Mouse (Mus musculus) adrenal gland, adult 18-20 months (tissue): Measurements from ENCODE around the gene Tube1. TPM values are rescaled to one million over a fixed set of nuclear protein-coding genes. Genes with fewer than 3 reads are reported as not detected.

ENCODE experiments used
- DNase-seq, 2 experiments: peaks; one replicate each; pipeline ENCODE4 v3.0.0; 2021 to 2022; ENCODE audit warnings: low spot score in 2 of 2
- long read RNA-seq, 2 experiments: library from polyadenylated mRNA; stranded (forward); transcript quantifications; one replicate each; pipeline ENCODE4 v2.0.0; 2021
- total RNA-seq, 2 experiments: library from RNA; stranded (reverse); gene quantifications; 1 replicate in 1 of 2; 2 replicates in 1 of 2; pipeline ENCODE4 v1.2.3; 2021

Gene Tube1
- under 1 TPM; 0.42 to 0.50 TPM for total RNA-seq
- long read RNA-seq, experiment 1: 0 reads
- long read RNA-seq, experiment 2, partial matches to known transcripts: 0 of 2 reads
- long read RNA-seq, experiment 2, other reads (novel, unspliced or antisense): 0 of 2 reads

DNA sequence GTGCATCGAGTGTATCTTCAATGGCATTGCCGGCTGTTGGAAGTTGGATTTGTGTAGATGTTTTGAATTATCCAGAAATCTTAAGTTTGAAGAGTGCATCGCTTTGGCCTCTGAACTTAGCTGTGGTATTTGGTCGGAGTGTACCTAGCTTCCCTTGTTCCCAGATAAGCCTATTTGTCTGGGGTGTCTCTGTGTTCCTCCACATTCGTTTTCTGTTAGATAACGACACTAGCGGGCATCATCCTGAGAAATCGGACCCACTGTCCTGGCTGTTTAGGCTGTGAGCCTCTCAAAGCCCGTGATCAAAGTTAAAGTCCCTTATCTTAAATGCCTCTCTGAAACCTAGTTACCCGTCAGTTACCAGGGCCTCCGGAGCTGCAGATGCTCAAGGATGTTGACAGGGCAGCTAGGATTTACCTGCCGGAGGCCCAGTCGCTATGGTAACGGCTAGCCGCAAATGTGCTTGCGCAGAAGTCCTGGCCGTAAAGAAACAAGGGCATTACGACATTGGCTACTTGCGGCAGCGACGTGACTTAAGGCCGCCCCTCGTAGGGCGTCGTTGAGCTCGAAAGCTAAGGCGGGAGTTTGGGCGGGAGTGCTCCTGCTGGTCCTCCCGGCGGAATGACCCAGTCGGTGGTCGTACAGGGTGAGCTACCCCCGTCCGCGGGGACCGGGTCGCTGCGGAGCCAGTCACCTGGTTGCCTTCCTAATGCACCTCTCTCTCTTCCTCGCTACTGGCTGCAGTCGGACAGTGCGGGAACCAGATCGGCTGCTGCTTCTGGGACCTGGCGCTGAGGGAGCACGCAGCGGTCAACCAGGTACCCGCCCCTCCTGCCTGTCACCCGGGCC, at the start of gene Tube1, which contains the start of gene Fam229b:
Tube1 (plus strand) TSS at position 515 of the 849 bp plus-strand sequence.
Fam229b (minus strand) TSS at position 453 of the 849 bp plus-strand sequence.
- peak; percentile 69 to 73 for DNase-seq

DNA sequence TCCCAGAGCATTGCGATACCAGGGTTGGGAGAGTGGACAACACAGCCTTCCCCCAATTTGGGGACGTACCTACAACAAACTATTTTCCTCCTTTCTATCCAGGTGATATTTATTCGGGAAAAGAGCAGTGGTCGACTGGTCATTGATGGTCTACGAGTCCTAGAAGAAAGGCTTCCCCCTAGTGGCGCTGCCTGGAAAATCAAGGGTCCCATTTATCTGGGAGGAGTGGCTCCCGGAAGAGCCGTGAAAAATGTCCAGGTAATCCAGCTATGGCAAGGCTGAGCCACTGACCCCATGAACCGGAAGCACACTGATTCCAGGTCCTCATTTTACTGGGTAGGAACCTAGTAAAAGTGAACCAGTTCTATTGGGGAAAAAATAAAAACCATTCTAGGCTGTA, 36.8 kb upstream of the Tube1 start:
- peak; percentile 12 to 25 for DNase-seq

- no peak for DNase-seq
These were observed 35.0 kb upstream of the Tube1 start for GRCm38 (mm10) chr10:39098746-39099145.

DNA sequence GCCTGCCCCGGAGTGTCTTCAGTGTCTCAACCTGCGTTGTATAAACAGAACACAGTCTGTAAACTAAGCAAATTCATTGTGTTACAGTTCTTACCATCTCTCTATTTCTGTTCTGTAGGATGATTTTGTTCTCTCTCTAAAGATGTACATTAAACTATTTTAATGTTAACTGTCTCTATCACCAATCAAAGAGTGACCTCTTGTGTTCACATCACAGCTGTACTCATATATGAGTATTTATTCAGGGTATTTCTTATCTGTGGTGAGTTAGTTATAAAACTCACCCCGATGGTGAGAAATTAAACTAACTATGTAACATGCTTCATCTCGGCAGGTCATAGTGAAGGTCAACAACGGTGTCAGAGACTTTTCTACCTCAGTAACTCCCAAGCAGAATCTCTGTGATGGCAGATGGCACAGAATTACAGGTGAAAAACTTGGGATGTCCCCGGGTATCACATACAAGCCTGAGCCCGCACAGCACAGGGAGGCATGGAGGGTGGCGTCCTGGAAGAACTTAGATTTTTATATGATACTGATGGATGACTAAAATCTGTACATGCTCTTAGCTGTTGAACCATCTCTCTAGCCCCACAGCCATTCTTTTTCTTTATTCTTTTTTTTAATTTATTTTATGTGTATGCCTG, 28.9 kb upstream of the Tube1 start:
- no peak for DNase-seq

DNA sequence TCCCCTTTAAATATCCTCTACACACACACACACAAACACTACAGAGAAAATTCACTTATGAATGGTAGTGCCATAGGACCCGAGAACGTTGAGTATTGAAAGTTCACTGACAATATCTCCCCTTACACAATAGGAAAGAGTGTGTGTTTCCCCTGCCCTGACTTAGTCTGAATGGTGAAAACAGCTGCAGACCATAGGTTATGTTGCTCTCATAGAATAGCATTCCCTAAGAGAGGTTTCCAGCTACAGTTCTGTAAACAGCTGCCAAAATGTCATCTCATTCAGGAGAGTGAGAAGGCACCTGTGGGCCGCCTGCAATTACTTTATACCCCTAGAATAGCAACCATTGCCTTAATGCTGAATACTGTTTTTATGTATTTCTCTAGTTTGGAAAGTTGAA, 27.4 kb upstream of the Tube1 start:
- no peak for DNase-seq

- DNase-seq: no peak
These were observed 26.8 kb upstream of the Tube1 start for GRCm38 (mm10) chr10:39106935-39107334.

GRCm38 (mm10) chr10:39108837-39109488, 24.8 kb upstream of the Tube1 start:
- no peak for DNase-seq

- no peak for DNase-seq
These were observed 24.3 kb upstream of the Tube1 start for GRCm38 (mm10) chr10:39109489-39109874.

DNA sequence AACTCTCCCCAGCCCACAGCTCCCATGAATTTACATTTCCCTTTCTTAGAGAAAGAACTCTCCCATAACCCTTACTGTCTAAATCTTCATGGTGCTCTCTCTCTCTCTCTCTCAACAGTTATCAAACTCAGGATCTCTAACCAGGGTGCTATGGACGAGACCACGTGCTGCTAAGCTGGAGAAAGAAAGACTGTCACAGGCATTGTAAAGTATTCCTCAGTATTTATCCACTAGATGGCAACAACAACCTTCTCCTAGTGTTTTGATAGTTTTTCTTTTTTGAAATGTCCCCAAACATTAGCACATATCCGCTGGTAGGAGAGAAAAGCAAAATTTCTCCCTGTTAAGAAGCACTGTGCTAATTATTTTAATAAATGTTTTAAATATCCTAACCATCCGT, 12.4 kb upstream of the Tube1 start:
- DNase-seq: no peak

GRCm38 (mm10) chr10:39137766-39138165, 4.0 kb downstream of the Tube1 start:
- no peak for DNase-seq

DNA sequence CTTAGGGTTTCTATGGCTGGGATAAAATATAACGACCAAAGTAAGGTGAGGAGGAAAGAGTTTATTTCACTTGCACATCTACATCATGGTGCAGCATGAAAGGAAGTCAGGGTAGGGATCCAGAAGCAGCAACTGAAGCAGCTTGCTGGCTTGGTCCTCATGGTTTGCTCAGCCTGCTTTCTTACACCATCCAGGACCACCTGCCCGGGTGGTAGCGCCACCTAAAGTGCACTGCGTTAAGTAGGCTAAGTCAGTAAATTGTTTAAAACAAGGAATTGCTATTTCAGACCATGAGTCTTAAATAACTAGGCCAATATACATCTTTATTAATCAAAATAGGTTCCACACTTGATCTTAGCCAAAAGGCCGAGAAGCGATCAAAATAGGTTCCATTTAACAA, 5.0 kb downstream of the Tube1 start:
- DNase-seq: no peak

DNA sequence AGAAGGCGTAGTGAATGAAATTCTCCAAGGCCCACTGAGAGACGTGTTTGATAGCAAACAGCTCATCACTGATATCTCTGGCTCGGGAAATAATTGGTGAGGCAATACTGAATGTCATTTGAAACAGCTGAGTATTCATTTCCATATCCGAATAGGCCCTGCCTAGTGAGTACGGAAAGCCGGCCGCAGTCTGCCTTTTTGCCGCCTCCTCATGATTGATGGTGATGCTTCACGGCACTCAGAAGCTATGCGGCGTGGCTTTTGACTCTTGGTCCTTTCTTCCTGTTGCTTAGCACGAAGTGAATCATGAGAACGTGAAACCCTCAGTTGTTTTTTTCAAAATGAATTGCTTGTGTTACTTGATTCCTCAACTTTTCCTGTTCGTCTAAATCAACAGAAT, 7.1 kb downstream of the Tube1 start:
- no peak for DNase-seq

GRCm38 (mm10) chr10:39141401-39141800, 7.6 kb downstream of the Tube1 start:
- no peak for DNase-seq

GRCm38 (mm10) chr10:39142216-39142615, 8.4 kb downstream of the Tube1 start:
- no peak for DNase-seq

DNA sequence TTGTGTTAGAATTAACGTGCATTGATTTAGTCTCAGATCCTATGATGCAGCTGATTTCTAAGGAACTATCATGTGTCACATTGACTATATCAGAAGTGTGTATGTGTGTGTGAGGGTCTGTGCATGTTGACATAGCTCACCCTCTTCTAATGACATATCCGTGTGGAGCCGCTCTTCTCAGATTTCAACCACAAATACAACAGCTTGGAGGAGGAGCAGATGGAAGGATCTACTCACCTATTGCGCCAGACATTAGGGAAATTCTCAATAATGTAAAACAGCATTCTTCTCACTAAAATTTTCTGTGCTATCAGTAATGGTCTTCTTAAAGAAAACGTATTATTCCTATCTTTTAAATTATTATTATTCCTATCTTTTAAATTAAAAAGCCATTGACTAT, 22.9 kb downstream of the Tube1 start:
- no peak for DNase-seq

GRCm38 (mm10) chr10:39157321-39157720, 23.5 kb downstream of the Tube1 start:
- DNase-seq: no peak

GRCm38 (mm10) chr10:39158306-39158705, 24.5 kb downstream of the Tube1 start:
- no peak for DNase-seq

- DNase-seq: no peak
These were observed 27.6 kb downstream of the Tube1 start for GRCm38 (mm10) chr10:39161406-39161805.

- no peak for DNase-seq
These were observed 29.1 kb downstream of the Tube1 start for GRCm38 (mm10) chr10:39162666-39163484.

DNA sequence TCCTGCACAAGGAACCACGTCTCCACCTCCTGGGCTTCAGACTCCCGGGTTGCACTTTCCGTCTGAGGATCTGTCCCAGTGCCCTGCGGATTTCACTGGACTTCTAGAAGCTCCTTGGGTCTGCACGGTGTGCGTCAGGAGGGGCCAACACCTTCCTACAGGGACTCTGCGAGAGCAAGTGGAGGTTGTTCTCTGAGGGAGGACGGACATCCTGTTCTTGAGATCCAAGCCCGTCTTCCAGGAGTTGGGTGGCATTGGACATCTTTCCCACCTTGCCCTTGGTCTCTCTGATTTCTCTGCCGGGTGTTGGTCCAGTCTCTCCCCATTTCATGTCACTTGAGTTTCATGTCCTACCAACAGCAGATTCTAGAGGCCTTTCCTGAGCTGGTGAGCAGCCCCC, 29.9 kb downstream of the Tube1 start, which contains the start of gene Ccn6:
Ccn6 (minus strand) TSS at position 101 of the 400 bp plus-strand sequence.
- DNase-seq: no peak

DNA sequence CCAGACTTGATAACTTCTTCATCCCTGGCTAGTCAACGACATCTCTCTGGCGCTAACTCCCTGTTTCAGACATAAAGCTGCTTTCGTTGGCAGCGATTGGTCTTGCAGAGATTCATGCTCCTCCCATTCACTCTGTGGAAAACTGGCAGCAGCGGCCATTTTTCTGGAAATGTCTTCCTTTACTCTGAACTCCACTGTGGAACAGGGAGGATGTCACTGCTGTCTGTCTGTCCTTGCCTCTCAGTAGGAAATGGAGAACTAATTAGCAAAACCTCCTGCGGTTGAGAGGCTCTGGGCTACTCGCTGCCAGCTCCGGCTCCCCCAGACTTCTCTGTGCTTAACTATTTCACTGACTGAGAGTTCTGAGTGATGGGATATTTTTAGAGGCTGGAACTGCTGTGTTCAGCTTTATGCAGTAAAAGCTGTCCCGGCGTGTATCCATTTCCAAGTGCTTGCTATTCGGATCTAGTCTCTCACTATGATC, 31.9 kb downstream of the Tube1 start:
- no peak for DNase-seq
